Mouse (Mus musculus) limb, embryonic 11.5 days (tissue): ENCODE measurements around the gene Rasa3. TPM values are rescaled to one million over a fixed set of nuclear protein-coding genes. Genes with fewer than 3 reads are reported as not detected.

Source experiments
- ATAC-seq: fragments of 200-750 bp; cut with Nextera tagmentation; 2 replicates; pipeline ENCODE4 v1.8.0; 2017; ENCODE audit warnings: low read depth; ENCODE audit not compliant: insufficient number of reproducible peaks, low FRiP score, low TSS enrichment
- DNase-seq: peaks from one replicate; pipeline ENCODE4 v3.0.0-alpha.2; 2015; ENCODE audit warnings: low spot score
- H3K27ac ChIP-seq: fragments of 300-500 bp; sonication (generic); replicated peaks from 2 replicates; pipeline ENCODE4 v1.5.1; 2014; ENCODE audit warnings: low read depth, mild to moderate bottlenecking, low read length
- H3K27me3 ChIP-seq: fragments of 300-500 bp; sonication (generic); 2 replicates; pipeline ENCODE4 v1.6.1; 2014; ENCODE audit warnings: mild to moderate bottlenecking, low read length, mixed read lengths; ENCODE audit not compliant: control insufficient read depth, insufficient read depth
- H3K36me3 ChIP-seq: fragments of 300-500 bp; sonication (generic); 2 replicates; pipeline ENCODE4 v1.6.1; 2014; ENCODE audit warnings: mild to moderate bottlenecking, low read length, moderate library complexity, mixed read lengths; ENCODE audit not compliant: control insufficient read depth, insufficient read depth
- H3K4me1 ChIP-seq: fragments of 300-500 bp; sonication (generic); 2 replicates; pipeline ENCODE4 v1.6.1; 2014; ENCODE audit warnings: low read length, mixed read lengths; ENCODE audit not compliant: control insufficient read depth, insufficient read depth
- H3K4me2 ChIP-seq: fragments of 300-500 bp; sonication (generic); 2 replicates; pipeline ENCODE4 v1.6.1; 2014; ENCODE audit warnings: low read depth, mild to moderate bottlenecking, moderate library complexity; ENCODE audit not compliant: severe bottlenecking
- H3K4me3 ChIP-seq: fragments of 300-500 bp; sonication (generic); 2 replicates; pipeline ENCODE4 v1.5.1; 2014; ENCODE audit warnings: low read depth, low read length
- H3K9ac ChIP-seq: fragments of 300-500 bp; sonication (generic); 2 replicates; pipeline ENCODE4 v1.6.1; 2014; ENCODE audit warnings: mild to moderate bottlenecking, low read length
- H3K9me3 ChIP-seq: fragments of 300-500 bp; sonication (generic); 2 replicates; pipeline ENCODE4 v1.6.1; 2016; ENCODE audit warnings: low read length; ENCODE audit not compliant: control insufficient read depth
- WGBS: fragments of 180-500 bp; shearing (Covaris S2); extraction: QIAGEN DNeasy Blood & Tissue Kit; methylation state at CpG from one replicate; pipeline ENCODE4 v1.1.7; 2014; 5-methylcytosine and 5-hydroxymethylcytosine counted together
- polyA plus RNA-seq: library from polyadenylated mRNA; unstranded; fragments of >200 nt; fragmentation: Nextera tagmentation; extraction: Ambion mirVana; gene quantifications from 2 replicates; pipeline ENCODE4 v1.2.1, GENCODE M21; 2014

Rasa3 gene
- polyA plus RNA-seq, 1 experiment from 2014 or later: 16.6 TPM

- Histone ChIP-seq H3K27me3 (no peaks in the 10 kb centered on the region), H3K4me3 (no peak overlapping the region), H3K4me1 (no peaks in the 10 kb centered on the region), H3K9ac (no peak overlapping the region), H3K36me3 (no peaks in the 10 kb centered on the region; the same call in 1 of the 2 replicates), H3K27ac (no peak overlapping the region), H3K4me2 (no peak overlapping the region), H3K9me3 (no peaks in the 10 kb centered on the region)
- WGBS: 93% methylated on average over 6 of the region's 6 CpGs
- DNase-seq (no peak), ATAC-seq (no peak)
These were observed 79.6 kb downstream of the Rasa3 start for GRCm38 (mm10) chr8:13597777-13598176.

GRCm38 (mm10) chr8:13595861-13596260, 81.5 kb downstream of the Rasa3 start:
- Histone ChIP-seq H3K27me3 (no peaks in the 10 kb centered on the region), H3K9ac (no peak overlapping the region), H3K9me3 (no peaks in the 10 kb centered on the region), H3K4me3 (no peak overlapping the region), H3K4me2 (no peak overlapping the region), H3K4me1 (no peaks in the 10 kb centered on the region), H3K27ac (no peak overlapping the region), H3K36me3 (no peaks in the 10 kb centered on the region; the same call in 1 of the 2 replicates)
- DNase-seq: no peak
- no peak for ATAC-seq
- 82% methylated on average over 6 of the region's 6 CpGs for WGBS

- no peak overlapping the region for H3K9ac ChIP-seq
- H3K27ac ChIP-seq: no peak overlapping the region
- no peaks in the 10 kb centered on the region; the same call in 1 of the 2 replicates for H3K36me3 ChIP-seq
- ATAC-seq (no peak), DNase-seq (no peak)
- H3K4me3 ChIP-seq: no peak overlapping the region
- H3K27me3 ChIP-seq: no peaks in the 10 kb centered on the region
- H3K4me1 ChIP-seq: no peaks in the 10 kb centered on the region
- no peaks in the 10 kb centered on the region for H3K9me3 ChIP-seq
- 77% methylated on average over 11 of the region's 11 CpGs for WGBS
- H3K4me2 ChIP-seq: no peak overlapping the region
These were observed 82.5 kb downstream of the Rasa3 start for GRCm38 (mm10) chr8:13594884-13595323.

DNA sequence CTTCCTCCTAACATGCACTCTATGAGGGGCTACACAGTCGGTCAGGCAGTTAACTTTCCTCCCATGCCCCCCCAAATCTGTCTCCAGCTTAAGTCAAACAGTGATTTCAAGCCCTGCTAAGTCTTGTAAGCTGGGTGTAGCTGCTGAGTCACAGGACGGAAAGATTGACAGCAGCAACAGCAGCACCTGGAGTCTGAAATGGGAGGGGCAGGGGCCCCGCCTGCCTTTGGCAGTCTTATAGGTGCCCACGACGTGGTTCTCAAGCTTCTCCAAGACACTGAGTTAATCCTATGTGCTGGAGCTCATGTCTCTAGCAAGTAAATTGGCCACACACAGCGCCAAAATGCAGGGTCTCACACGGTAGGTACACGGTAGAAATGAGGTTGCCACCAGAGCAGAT, 84.1 kb downstream of the Rasa3 start:
- no peaks in the 10 kb centered on the region; the same call in 1 of the 2 replicates for H3K36me3 ChIP-seq
- H3K9me3 ChIP-seq: no peaks in the 10 kb centered on the region
- no peak overlapping the region for H3K9ac ChIP-seq
- ATAC-seq (no peak), DNase-seq (no peak)
- 86% methylated on average over 8 of the region's 8 CpGs for WGBS
- no peaks in the 10 kb centered on the region for H3K27me3 ChIP-seq
- H3K4me3 ChIP-seq: no peak overlapping the region
- H3K4me1 ChIP-seq: no peaks in the 10 kb centered on the region
- H3K27ac ChIP-seq: no peak overlapping the region
- no peak overlapping the region for H3K4me2 ChIP-seq

GRCm38 (mm10) chr8:13591246-13591645, 86.2 kb downstream of the Rasa3 start:
- DNase-seq (no peak), ATAC-seq (no peak)
- no peaks in the 10 kb centered on the region for H3K4me1 ChIP-seq
- WGBS: 85% methylated on average over 6 of the region's 6 CpGs
- H3K27ac ChIP-seq: no peak overlapping the region
- H3K36me3 ChIP-seq: no peaks in the 10 kb centered on the region
- H3K4me2 ChIP-seq: no peak overlapping the region
- no peaks in the 10 kb centered on the region for H3K9me3 ChIP-seq
- H3K9ac ChIP-seq: no peak overlapping the region
- H3K4me3 ChIP-seq: no peak overlapping the region
- no peaks in the 10 kb centered on the region for H3K27me3 ChIP-seq

- no peak for ATAC-seq
- 80% methylated on average over 6 of the region's 6 CpGs for WGBS
- Histone ChIP-seq H3K36me3 (no peaks in the 10 kb centered on the region), H3K4me3 (no peak overlapping the region), H3K4me2 (no peak overlapping the region), H3K27ac (no peak overlapping the region), H3K27me3 (no peaks in the 10 kb centered on the region), H3K9ac (no peak overlapping the region), H3K9me3 (no peaks in the 10 kb centered on the region), H3K4me1 (no peaks in the 10 kb centered on the region)
- DNase-seq: no peak
These were observed 88.3 kb downstream of the Rasa3 start for GRCm38 (mm10) chr8:13589071-13589470.

- Histone ChIP-seq H3K36me3 (no peaks in the 10 kb centered on the region), H3K9ac (no peak overlapping the region), H3K4me1 (no peaks in the 10 kb centered on the region), H3K27me3 (no peaks in the 10 kb centered on the region), H3K4me2 (no peak overlapping the region), H3K27ac (no peak overlapping the region), H3K4me3 (no peak overlapping the region), H3K9me3 (no peaks in the 10 kb centered on the region)
- no peak for ATAC-seq
- no peak for DNase-seq
- WGBS: 83% methylated on average over 8 of the region's 8 CpGs
These were observed 92.8 kb downstream of the Rasa3 start for GRCm38 (mm10) chr8:13584652-13585051.

DNA sequence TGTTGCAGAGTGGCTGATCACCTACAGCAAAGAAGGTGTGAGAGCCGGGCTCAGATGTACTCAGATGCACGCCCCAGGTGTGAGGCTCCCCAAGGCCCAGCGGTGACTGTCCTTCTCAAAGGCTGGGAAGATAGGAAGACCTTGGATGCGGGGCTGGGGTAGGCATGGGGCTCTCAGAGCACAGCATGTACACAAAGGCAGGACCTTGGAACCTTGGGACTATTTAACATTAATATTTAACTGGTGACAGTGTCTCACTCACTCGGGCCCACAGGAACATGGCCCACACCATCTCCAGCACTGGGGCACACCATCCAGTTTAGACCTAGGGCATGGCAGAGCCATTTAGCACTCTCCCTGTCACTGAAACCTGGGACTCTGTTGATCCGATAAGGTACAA, 99.5 kb downstream of the Rasa3 start:
- 86% methylated on average over 6 of the region's 6 CpGs for WGBS
- no peak for DNase-seq
- H3K4me1 ChIP-seq: no peaks in the 10 kb centered on the region
- no peak overlapping the region for H3K4me2 ChIP-seq
- no peaks in the 10 kb centered on the region for H3K27me3 ChIP-seq
- H3K4me3 ChIP-seq: no peak overlapping the region
- peaks cover 2% of the 10 kb centered on the region; the same call in 1 of the 2 replicates for H3K36me3 ChIP-seq
- no peak overlapping the region for H3K27ac ChIP-seq
- no peak overlapping the region for H3K9ac ChIP-seq
- H3K9me3 ChIP-seq: no peaks in the 10 kb centered on the region
- no peak for ATAC-seq

GRCm38 (mm10) chr8:13571999-13572398, 105.4 kb downstream of the Rasa3 start:
- DNase-seq (no peak), ATAC-seq (no peak)
- peaks cover 2% of the 10 kb centered on the region; the same call in 1 of the 2 replicates for H3K36me3 ChIP-seq
- 87% methylated on average over 11 of the region's 11 CpGs for WGBS
- H3K4me2 ChIP-seq: no peak overlapping the region
- no peak overlapping the region for H3K4me3 ChIP-seq
- H3K4me1 ChIP-seq: no peaks in the 10 kb centered on the region
- H3K9me3 ChIP-seq: no peaks in the 10 kb centered on the region
- H3K27ac ChIP-seq: no peak overlapping the region
- H3K9ac ChIP-seq: no peak overlapping the region
- no peaks in the 10 kb centered on the region for H3K27me3 ChIP-seq
